Mouse (Mus musculus) embryo, embryonic 11.5 days (tissue): ENCODE measurements at regions not wholly inside any gene's neighbourhood (a gene's known extent, or its start where the extent isn't known, plus 50 kb on each side); places are given as distances from the start of the nearest gene placed in this dataset.

Experiments
- DNase-seq: peaks from one replicate; pipeline ENCODE4 v3.0.0-alpha.2; 2012; ENCODE audit warnings: low read depth, low spot score

- DNase-seq = no peak
These were observed 273.5 kb downstream of the Prex1 start for GRCm38 (mm10) chr2:166439847-166440775.

GRCm38 (mm10) chr2:166438207-166438606 lies 275.4 kb downstream of the Prex1 start:
- DNase-seq = no peak

- DNase-seq = no peak
These were observed 279.1 kb downstream of the Prex1 start for GRCm38 (mm10) chr2:166434554-166434953.

- no peak for DNase-seq
These were observed 278.3 kb upstream of the Sulf2 start for GRCm38 (mm10) chr2:166433655-166434333.

GRCm38 (mm10) chr2:166432948-166433654 lies 277.6 kb upstream of the Sulf2 start:
- DNase-seq = no peak

- no peak for DNase-seq
These were observed 277.1 kb upstream of the Sulf2 start for GRCm38 (mm10) chr2:166432531-166432930.

GRCm38 (mm10) chr2:166429918-166430317 lies 274.5 kb upstream of the Sulf2 start:
- DNase-seq = no peak

- DNase-seq = no peak
These were observed 274.0 kb upstream of the Sulf2 start for GRCm38 (mm10) chr2:166429494-166429893.

GRCm38 (mm10) chr2:166427390-166427789 lies 271.9 kb upstream of the Sulf2 start:
- no peak for DNase-seq

- DNase-seq = peak; percentile 69
These were observed 271.5 kb upstream of the Sulf2 start for GRCm38 (mm10) chr2:166426960-166427359.

- DNase-seq = no peak
These were observed 271.0 kb upstream of the Sulf2 start for GRCm38 (mm10) chr2:166426457-166426856.

GRCm38 (mm10) chr2:166425141-166425540 lies 269.7 kb upstream of the Sulf2 start:
- no peak for DNase-seq

GRCm38 (mm10) chr2:166423132-166423660 lies 267.7 kb upstream of the Sulf2 start:
- no peak for DNase-seq

GRCm38 (mm10) chr2:166420275-166420674 lies 264.8 kb upstream of the Sulf2 start:
- no peak for DNase-seq

- DNase-seq = no peak
These were observed 263.8 kb upstream of the Sulf2 start for GRCm38 (mm10) chr2:166419271-166419670.

GRCm38 (mm10) chr2:166418279-166418678 lies 262.8 kb upstream of the Sulf2 start:
- DNase-seq = no peak

- no peak for DNase-seq
These were observed 262.2 kb upstream of the Sulf2 start for GRCm38 (mm10) chr2:166417628-166418027.

GRCm38 (mm10) chr2:166415481-166415965 lies 260.1 kb upstream of the Sulf2 start:
- no peak for DNase-seq

- no peak for DNase-seq
These were observed 259.4 kb upstream of the Sulf2 start for GRCm38 (mm10) chr2:166414856-166415255.

- DNase-seq = no peak
These were observed 256.8 kb upstream of the Sulf2 start for GRCm38 (mm10) chr2:166412031-166412858.

GRCm38 (mm10) chr2:166409391-166409790 lies 253.9 kb upstream of the Sulf2 start:
- DNase-seq = no peak
